Mouse (Mus musculus) left cerebral cortex, postnatal 4 days (tissue): ENCODE data around the gene Trpv4. TPM values are rescaled to one million over a fixed set of nuclear protein-coding genes. Genes with fewer than 3 reads are reported as not detected.

Source experiments
- DNase-seq: peaks from one replicate; pipeline ENCODE4 v3.0.0-alpha.2; 2022
- intact Hi-C: fragments of 180-260 bp; cut with DNase I; formaldehyde crosslinking; loops from one replicate; pipeline ENCODE4 v1.15.1; 2025
- total RNA-seq, 2 experiments: library from RNA; stranded (reverse); gene quantifications; 2 replicates each; pipeline ENCODE4 v1.2.3; 2021

The Trpv4 gene
- total RNA-seq, 2 experiments from 2014 or later: 0.64 to 1.1 TPM

GRCm38 (mm10) chr5:114631336-114631735 is 26.9 kb downstream of the Trpv4 start:
- DNase-seq: no peak
- intact Hi-C loops: no loop called here

DNA sequence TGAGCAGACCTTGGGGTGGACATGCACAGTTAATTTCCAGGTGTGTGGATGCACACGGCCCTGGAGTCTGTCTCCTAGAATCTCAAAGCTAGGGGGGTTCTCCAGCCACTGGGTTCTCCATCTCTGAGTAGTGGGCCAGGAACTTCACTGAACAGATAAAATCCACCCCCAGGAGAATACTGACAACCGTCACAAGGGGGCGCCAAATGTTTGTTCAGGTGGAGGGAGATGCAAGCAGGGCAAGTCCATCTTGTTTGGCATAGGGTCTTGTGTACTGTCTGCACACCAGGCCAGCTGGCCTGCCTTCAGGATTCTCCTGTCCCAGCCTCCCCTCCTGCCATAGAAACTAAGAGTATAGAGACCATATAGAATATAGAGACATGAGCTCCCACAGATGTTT is 32.6 kb downstream of the Trpv4 start:
- DNase-seq: peak; percentile 79
- intact Hi-C loops: no loop called here

- DNase-seq: no peak
- intact Hi-C loops: no loop called here
Observed at GRCm38 (mm10) chr5:114620305-114620704, 37.9 kb downstream of the Trpv4 start.

- DNase-seq: peak; percentile 83
- intact Hi-C loops: no loop called here
Observed at GRCm38 (mm10) chr5:114618851-114619250, 39.4 kb downstream of the Trpv4 start.

DNA sequence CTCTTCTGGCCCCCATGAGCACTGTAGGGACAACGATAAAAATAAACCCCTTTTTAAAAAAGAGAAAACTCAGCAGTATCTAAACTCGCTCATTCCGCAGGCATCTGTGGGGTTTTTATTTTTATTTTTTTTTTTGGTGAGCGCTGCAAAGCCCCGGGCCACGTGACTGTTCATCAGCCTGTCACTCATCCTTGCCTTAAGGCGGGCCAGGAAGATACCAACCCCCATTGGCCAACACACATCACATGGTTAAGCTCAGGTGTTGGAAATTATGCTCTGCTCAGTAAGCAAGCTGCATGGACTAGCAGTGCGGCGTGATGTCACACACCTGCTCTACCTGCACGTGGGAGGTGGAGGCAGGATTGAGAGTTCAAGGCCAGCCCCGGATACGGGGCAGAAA is 40.4 kb downstream of the Trpv4 start:
- intact Hi-C loops: no loop called here
- no peak for DNase-seq

GRCm38 (mm10) chr5:114616336-114617061 is 41.7 kb downstream of the Trpv4 start:
- intact Hi-C loops: no loop called here
- DNase-seq: no peak

- DNase-seq: no peak
- intact Hi-C loops: no loop called here
Observed at GRCm38 (mm10) chr5:114614863-114615262, 43.4 kb downstream of the Trpv4 start.

- intact Hi-C loops: no loop called here
- DNase-seq: peak; percentile 57
Observed at GRCm38 (mm10) chr5:114611968-114612608, 46.1 kb downstream of the Trpv4 start.

GRCm38 (mm10) chr5:114611256-114611655 is 47.0 kb downstream of the Trpv4 start:
- intact Hi-C loops: no loop called here
- no peak for DNase-seq

- intact Hi-C loops: no loop called here
- DNase-seq: peak; percentile 94
Observed at GRCm38 (mm10) chr5:114608516-114608915, 49.7 kb downstream of the Trpv4 start.

GRCm38 (mm10) chr5:114607651-114608050 is 50.6 kb downstream of the Trpv4 start:
- peak; percentile 93 for DNase-seq
- intact Hi-C loops: no loop called here

DNA sequence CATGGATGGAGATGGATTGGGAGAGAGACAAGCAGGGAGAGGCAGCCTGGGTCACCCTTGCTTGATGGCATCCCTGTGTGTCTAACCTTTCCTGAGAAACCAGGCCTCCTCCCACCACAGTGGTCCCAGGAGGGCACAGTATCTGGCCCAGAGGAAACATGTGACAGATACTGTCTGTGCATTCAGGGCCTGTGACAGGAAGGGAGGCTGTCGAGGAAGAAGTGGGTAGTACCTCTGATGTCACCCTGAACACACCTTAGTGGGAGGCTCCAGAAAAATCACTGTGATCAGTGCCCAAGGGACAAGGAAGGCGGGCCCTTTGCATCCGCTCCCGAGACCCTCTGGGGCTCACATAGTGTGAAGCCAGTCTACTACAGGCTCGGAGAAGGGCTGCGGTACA is 52.2 kb downstream of the Trpv4 start:
- no peak for DNase-seq
- intact Hi-C loops: no loop called here

- intact Hi-C loops: no loop called here
- DNase-seq: peak; percentile 49
Observed at GRCm38 (mm10) chr5:114604781-114605290, 53.4 kb downstream of the Trpv4 start.

DNA sequence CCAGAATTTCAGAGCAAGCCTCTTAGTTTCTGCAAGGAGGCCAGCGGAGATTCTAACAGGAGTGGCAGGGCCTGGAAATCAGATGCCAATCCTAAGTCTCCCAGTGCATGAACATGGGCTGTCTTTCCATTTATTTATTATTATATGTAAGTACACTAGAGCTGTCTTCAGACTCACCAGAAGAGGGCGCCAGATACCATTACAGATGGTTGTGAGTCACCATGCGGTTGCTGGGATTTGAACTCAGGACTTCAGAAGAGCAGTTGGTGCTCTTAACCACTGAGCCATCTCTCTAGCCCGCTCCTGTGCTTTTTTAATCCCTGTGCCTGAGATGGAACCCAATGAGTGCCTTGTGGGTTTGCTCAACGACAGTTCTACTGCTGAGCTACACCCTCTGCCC is 54.2 kb downstream of the Trpv4 start:
- no peak for DNase-seq
- intact Hi-C loops: no loop called here

DNA sequence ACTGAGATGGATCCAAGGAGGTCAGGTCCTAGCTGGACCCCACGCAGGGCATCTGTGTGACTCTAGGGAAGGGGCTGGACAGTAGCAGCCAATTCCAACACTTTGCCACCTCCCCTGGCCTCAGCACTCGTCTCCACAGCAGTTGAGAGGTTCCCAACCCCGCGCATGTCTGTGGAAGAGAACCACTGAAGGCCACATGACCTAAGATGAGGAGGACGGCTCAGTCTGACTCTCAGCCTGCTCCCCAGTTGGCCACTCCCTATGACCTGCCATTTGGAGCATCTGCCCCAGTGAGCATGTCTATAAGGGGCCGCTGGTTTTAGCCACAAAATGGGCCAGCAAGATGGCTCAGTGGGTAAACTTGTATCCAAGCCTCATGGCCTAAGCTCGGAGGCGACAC is 56.2 kb downstream of the Trpv4 start:
- DNase-seq: no peak
- intact Hi-C loops: no loop called here

- DNase-seq: no peak
- intact Hi-C loops: no loop called here
Observed at GRCm38 (mm10) chr5:114597652-114598051, 60.6 kb downstream of the Trpv4 start.

DNA sequence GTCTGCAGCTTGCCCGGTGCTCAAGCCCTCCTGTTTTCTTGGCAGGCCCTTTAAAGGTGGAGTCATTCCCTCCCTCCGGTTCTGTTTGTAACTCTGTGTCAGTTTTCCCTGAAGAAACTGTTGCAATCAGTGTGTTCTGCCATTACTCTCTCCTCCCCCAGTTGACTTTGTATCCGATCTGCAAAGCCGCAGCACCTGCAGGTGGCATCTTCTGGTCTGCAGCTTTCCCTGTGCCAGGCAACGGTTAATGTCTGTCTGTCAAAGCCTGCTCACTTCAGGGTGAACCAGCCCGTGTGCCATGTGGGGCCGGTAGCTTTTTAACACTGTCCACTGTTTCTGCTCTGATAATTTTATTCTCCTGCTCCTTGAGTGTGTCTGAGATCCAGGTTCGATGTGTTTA is 61.0 kb downstream of the Trpv4 start:
- DNase-seq: no peak
- intact Hi-C loops: no loop called here

DNA sequence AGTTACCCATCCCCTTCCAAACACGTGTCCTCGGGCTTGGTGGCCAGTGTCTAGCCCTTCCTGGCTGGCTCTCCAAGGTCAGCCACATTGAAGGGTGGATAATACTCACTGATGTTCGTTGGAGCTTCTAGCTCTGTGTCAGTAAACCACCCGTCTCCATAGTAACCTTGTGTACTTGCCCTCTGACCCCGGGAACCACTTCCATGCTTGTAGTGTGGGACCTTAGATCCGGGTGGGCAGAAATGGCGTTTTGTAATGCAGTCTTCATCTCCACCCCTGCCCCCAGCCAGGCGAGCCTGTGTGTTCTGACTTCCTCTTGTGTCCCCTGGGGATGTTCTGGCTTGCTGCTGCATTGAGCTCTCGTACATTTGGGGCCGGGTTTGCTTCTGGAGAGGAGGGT is 61.6 kb downstream of the Trpv4 start:
- intact Hi-C loops: no loop called here
- DNase-seq: no peak

- no peak for DNase-seq
- intact Hi-C loops: no loop called here
Observed at GRCm38 (mm10) chr5:114594741-114595241, 63.4 kb downstream of the Trpv4 start.

GRCm38 (mm10) chr5:114593949-114594348 is 64.3 kb downstream of the Trpv4 start:
- intact Hi-C loops: no loop called here
- no peak for DNase-seq

DNA sequence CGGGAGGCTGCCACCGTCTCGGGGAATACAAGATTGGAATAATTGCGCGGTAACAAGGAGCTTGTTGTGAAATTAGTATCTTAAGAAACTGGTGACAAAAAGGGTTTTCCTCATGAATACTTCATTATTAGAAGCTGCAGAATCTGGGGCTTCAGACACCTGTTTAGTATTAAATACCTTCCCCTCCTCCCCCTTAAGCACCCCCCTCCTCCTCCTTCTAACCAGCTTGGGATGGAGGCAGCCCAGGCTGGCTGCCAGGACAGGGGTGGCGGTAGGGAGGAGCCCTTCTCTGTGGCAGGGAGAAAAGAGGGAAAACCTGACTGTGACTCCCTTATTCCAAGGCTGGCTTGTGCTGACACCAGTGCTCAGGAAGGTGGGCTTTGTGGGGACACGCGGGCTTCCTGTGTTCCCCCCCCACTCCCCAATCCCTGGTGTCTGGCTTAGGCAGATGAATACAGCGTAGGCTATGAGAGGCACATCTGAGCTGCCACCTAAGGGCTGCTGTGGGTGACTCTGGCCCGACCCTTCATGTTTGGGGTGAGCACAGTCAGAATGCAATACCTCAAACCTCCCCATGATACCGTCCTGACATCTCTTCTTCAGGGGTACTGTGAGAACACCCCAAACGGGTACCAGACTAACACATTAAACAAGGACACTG is 64.9 kb downstream of the Trpv4 start:
- DNase-seq: no peak
- intact Hi-C loops: no loop called here
